Mouse (Mus musculus): ENCODE data around the gene Tuba1b.

GRCm38 (mm10) chr15:98957475-98957874, 23.1 kb upstream of the Tuba1b start:
- TF ChIP-seq CTCF (IDR thresholded peaks at IDR 0.05; ENCODE audit: extremely low read depth, insufficient read depth, insufficient read length, insufficient replicate concordance), result no peak
- no peak for TF ChIP-seq POLR2A (IDR thresholded peaks at IDR 0.05; ENCODE audit: low read depth, low read length)

Measured in spleen, adult 2 months (tissue).